In genomic region chr2:105612051-105612664, GRCm38 (mm10) we compare ENCODE assay signal across 10 mouse cellular contexts. TPM values are rescaled to one million over a fixed set of nuclear protein-coding genes. Genes with fewer than 3 reads are reported as not detected.
DNase-seq lines count a peak whose midpoint lies in the region; ATAC-seq and TF ChIP-seq lines count a peak whose summit lies in the region.
"Had no signal": no experiment of that assay in that cellular context is flagged by ENCODE, and none has a peak within 500 bp of the region (broad histone marks: within the 10 kb centered on the region; RNA-seq: fewer than 3 reads in every experiment).

No protein-coding gene starts in this region.

- TF ChIP-seq CTCF in lung, embryonic 14.5 days (IDR thresholded peaks at IDR 0.05; ENCODE audit: low read depth), result no peak
- no peak for TF ChIP-seq CTCF in lung, adult 2 months (IDR thresholded peaks at IDR 0.05; ENCODE audit: insufficient read depth, low read length)

- peak overlapping the region; percentile 70; the same call in 1 of the 2 replicates for H3K27ac ChIP-seq in lung, embryonic 14.5 days (ENCODE audit: low read depth)
- no peak overlapping the region for H3K27ac ChIP-seq in intestine, embryonic 15.5 days

- ATAC-seq in lung, embryonic 14.5 days (ENCODE audit: insufficient read depth), result peak; percentile 86
- ATAC-seq in intestine, embryonic 15.5 days, result peak; percentile 76

- TF ChIP-seq POLR2A in lung, adult 2 months (IDR thresholded peaks at IDR 0.05; ENCODE audit: borderline replicate concordance, extremely low read depth, low read depth, low read length), result no peak

- H3K4me2 ChIP-seq in lung, embryonic 14.5 days, result peak overlapping the region; percentile 43
- H3K4me2 ChIP-seq in intestine, embryonic 15.5 days (replicated peaks), result peak overlapping the region; percentile 33

- intact Hi-C loops in left cerebral cortex, postnatal 25 days (cut with DNase I), result loop anchor here (10.0 kb wide), 1 partner anchor 703 kb away; no protein-coding TSS in a partner anchor

- H3K36me3 ChIP-seq in lung, embryonic 14.5 days (ENCODE audit: insufficient read depth), result no peaks in the 10 kb centered on the region
- no peaks in the 10 kb centered on the region for H3K36me3 ChIP-seq in intestine, embryonic 15.5 days

- H3K9ac ChIP-seq in lung, embryonic 14.5 days, result no peak overlapping the region
- H3K9ac ChIP-seq in intestine, embryonic 15.5 days, result no peak overlapping the region

- no peak overlapping the region for H3K4me3 ChIP-seq in lung, embryonic 14.5 days (ENCODE audit: low read depth, low read length)
- H3K4me3 ChIP-seq in lung, adult 2 months (replicated peaks; ENCODE audit: extremely low read depth, low read depth, low read length), result no peak overlapping the region
- H3K4me3 ChIP-seq in intestine, embryonic 15.5 days (replicated peaks), result no peak overlapping the region

- WGBS in lung, embryonic 14.5 days, result 6% methylated on average over 21 of the region's 21 CpGs
- 16% methylated on average over 21 of the region's 21 CpGs for WGBS in lung, adult 2 months
- 7% methylated on average over 21 of the region's 21 CpGs for WGBS in intestine, embryonic 15.5 days

- H3K4me1 ChIP-seq in lung, embryonic 14.5 days (ENCODE audit: insufficient read depth), result no peaks in the 10 kb centered on the region
- H3K4me1 ChIP-seq in lung, adult 2 months (ENCODE audit: control insufficient read depth, insufficient read depth, low read length), result no peaks in the 10 kb centered on the region
- peaks cover 9% of the 10 kb centered on the region for H3K4me1 ChIP-seq in intestine, embryonic 15.5 days (replicated peaks)

- no peaks in the 10 kb centered on the region for H3K27me3 ChIP-seq in lung, embryonic 14.5 days (ENCODE audit: insufficient read depth, low read length)
- no peaks in the 10 kb centered on the region for H3K27me3 ChIP-seq in intestine, embryonic 15.5 days (replicated peaks)

- no peaks in the 10 kb centered on the region for H3K9me3 ChIP-seq in lung, embryonic 14.5 days (ENCODE audit: low read depth, low read length)
- H3K9me3 ChIP-seq in intestine, embryonic 15.5 days, result no peaks in the 10 kb centered on the region

- peak; percentile 21 for DNase-seq in adrenal gland, postnatal 14 days
- no peak for DNase-seq in adrenal gland, postnatal 36 days
- DNase-seq in lung, embryonic 14.5 days, result peak; percentile 52
- DNase-seq in lung, adult 2 months, result no peak
- DNase-seq in retina, postnatal 1 day, result peak; percentile 91
- no peak for DNase-seq in gastrocnemius, postnatal 10 days
- no peak for DNase-seq in left cerebral cortex, postnatal 25 days (ENCODE audit: low spot score in 2 of 2)
- DNase-seq: kidney, postnatal 14 days had no signal

RNA-seq across cellular contexts. Expression of gene Pax6, which starts 56.5 kb away (rescaled TPM):
- 0.83 TPM in 1 of 2 replicates, not detected in the other for total RNA-seq in adrenal gland, postnatal 14 days (2021)
- not detected for total RNA-seq in adrenal gland, postnatal 36 days (2021)
- polyA plus RNA-seq in lung, embryonic 14.5 days (2014; fragmentation: Nextera tagmentation; extraction: Ambion mirVana), result 0.08 TPM in 1 of 2 replicates, not detected in the other
- polyA plus RNA-seq in lung, adult 2 months (2012; rRNA removed), result not detected in 2 replicates
- polyA plus RNA-seq in intestine, embryonic 15.5 days (2015; fragmentation: Nextera tagmentation; extraction: Ambion mirVana), result 2.3 and 2.8 TPM in 2 replicates
- total RNA-seq in gastrocnemius, postnatal 10 days (2021), result not detected
- 1 to 10 TPM; 8.4 to 8.5 TPM for total RNA-seq in left cerebral cortex, postnatal 25 days (2021)
- total RNA-seq: neutrophil, adult 5-6 weeks had no signal

Comparison
In these comparisons a context has a peak if more than half of its experiments do, and no peak if none do; other contexts are left out.
1. DNase-seq: peak in adrenal gland, postnatal 14 days (single experiment), lung, embryonic 14.5 days (single experiment) and retina, postnatal 1 day (single experiment); none in adrenal gland, postnatal 36 days (0 of 2), lung, adult 2 months (single experiment), gastrocnemius, postnatal 10 days (single experiment) and left cerebral cortex, postnatal 25 days (0 of 2).